Mouse (Mus musculus): ENCODE measurements around the gene C1ql2. TPM values are rescaled to one million over a fixed set of nuclear protein-coding genes. Genes with fewer than 3 reads are reported as not detected.

C1ql2 gene
- total RNA-seq, 4 experiments from 2014 or later, result not detected

GRCm38 (mm10) chr1:120389734-120390133 lies 49.4 kb downstream of the C1ql2 start:
- no peak for DNase-seq

- peak; percentile 35 for DNase-seq
Measured at GRCm38 (mm10) chr1:120390336-120390735, 50.0 kb downstream of the C1ql2 start.

Other genes with a start within 250 kb of the C1ql2 start
- gene Dbi, start 219.5 kb upstream of the C1ql2 start, total RNA-seq (2022), result 100 to 1,000 TPM; 667 to 804 (median 753) TPM
- gene 3110009E18Rik, start 219.4 kb upstream of the C1ql2 start, total RNA-seq (2022), result 10 to 100 TPM in 3 of 4 experiments, 1 to 10 TPM in 1; 8.8 to 14.1 (median 11.2) TPM
- 10 to 100 TPM; 31.0 to 47.2 (median 38.3) TPM for gene Steap3, start 67.9 kb upstream of the C1ql2 start, total RNA-seq (2022)
- gene Marco, start 164.4 kb downstream of the C1ql2 start, total RNA-seq (2022), result not detected

All from adrenal gland, adult 8-10 months (tissue).